Mouse (Mus musculus) heart, adult 2 months (tissue): Measurements from ENCODE around the gene Olfr506.
"Not testable (repeated sequence)": the region's sequence is repeated elsewhere in the genome, so short reads cannot be mapped to it uniquely, and the experiment has no call there.

ENCODE experiments used
- CTCF ChIP-seq: fragments of 200-600 bp; IDR thresholded peaks from 2 replicates; pipeline ENCODE4 v1.8.1; 2022; ENCODE audit warnings: antibody characterized with exemption, mild to moderate bottlenecking, moderate library complexity
- POLR2A ChIP-seq: fragments of 200-500 bp; IDR thresholded peaks from 2 replicates; pipeline ENCODE4 v1.6.1; 2011; ENCODE audit warnings: mild to moderate bottlenecking, low read depth, low read length, control low read depth; ENCODE audit not compliant: insufficient read depth

DNA sequence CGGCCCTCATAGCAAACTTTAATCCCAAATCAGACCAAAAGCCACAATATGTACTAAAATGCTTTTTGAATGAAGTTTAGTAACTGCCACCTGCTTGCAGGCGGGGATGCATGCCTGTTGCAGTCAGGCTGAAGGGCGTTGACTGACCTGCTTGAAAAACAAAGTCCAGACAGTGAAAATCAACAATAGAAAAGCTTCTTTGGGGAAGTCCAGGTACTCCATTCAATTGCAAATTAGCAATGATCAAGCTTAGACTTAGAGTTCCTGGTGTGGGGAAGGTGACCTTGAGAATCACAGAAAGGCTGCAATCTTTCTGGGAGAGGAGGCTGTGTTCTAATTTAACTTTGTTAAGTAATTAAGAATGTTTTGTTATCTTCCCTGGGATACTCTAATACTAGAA lies 8.7 kb upstream of the Olfr506 start:
- not testable (repeated sequence) for TF ChIP-seq POLR2A, CTCF
